Mouse (Mus musculus): ENCODE measurements around the gene Ifngr1.

GRCm38 (mm10) chr10:19596866-19597265 lies 5.1 kb downstream of the Ifngr1 start:
- TF ChIP-seq CTCF (IDR thresholded peaks at IDR 0.05; ENCODE audit: borderline replicate concordance, extremely low read depth, insufficient read depth, insufficient read length) (no peak), POLR2A (IDR thresholded peaks at IDR 0.05; ENCODE audit: borderline replicate concordance, extremely low read depth, insufficient read depth, insufficient read length, poor library complexity, severe bottlenecking) (no peak)
